Mouse (Mus musculus): ENCODE results near the gene Tex13a. TPM values are rescaled to one million over a fixed set of nuclear protein-coding genes. Genes with fewer than 3 reads are reported as not detected.
A peak's percentile ranks its signal among the peaks of the same experiment; 100 is the strongest.

Tex13a gene
- polyA plus RNA-seq (2015; fragmentation: Nextera tagmentation; extraction: Ambion mirVana), result not detected in 2 replicates

DNA sequence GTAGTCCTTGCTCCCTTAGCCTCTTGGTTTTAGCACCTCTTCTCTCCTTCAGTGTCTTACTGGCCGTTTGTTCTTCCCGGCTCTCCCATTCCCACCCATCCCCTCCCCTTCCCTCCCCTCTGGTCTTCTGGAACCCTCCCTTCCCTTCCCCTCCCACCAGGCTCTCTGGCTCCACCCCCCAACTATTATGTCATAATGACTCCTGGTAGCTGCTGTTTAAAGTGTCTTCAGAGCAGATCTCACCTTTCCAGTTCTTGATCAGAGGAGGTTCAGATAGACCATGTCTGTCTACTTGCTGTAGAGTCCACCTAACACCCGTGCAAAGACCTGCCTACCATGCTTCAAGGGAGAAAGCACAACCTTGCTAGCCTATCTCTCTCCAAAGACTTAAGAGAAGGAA lies at the start of gene Tex13a:
Gene Tex13a, minus strand, starts transcription at position 101 of the 400 bp plus-strand sequence.
- H3K9ac ChIP-seq (ENCODE audit: low read depth, low read length), result no peak within 1 kb of the TSS
- 76% methylated on average over 3 of the region's 3 CpGs for WGBS

DNA sequence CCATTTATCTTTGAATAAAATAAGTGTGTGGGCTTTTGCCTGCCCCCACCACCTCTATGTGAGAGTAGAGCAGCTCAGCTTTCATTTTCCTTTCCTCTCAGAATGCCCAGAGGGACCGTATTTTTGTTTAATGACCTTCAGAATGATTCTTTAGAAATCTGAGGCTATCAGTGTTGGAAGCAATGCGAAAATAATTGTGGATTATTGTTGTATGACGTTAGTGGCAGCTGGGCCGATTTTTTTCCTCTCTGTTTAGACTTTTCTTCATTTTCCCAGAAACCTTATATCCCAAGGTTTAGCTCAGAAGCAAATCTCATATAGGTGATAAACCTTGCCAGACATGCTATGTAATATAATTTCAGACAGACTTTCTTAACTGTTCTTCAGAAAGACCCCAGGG lies 25.2 kb upstream of the Tex13a start:
- H3K4me1 ChIP-seq (replicated peaks; ENCODE audit: control insufficient read depth, insufficient read depth, low read length), result no peaks in the 10 kb centered on the region
- no peak overlapping the region for H3K27ac ChIP-seq (ENCODE audit: low read depth, low read length)
- ATAC-seq, result no peak
- H3K9me3 ChIP-seq (ENCODE audit: control insufficient read depth), result no peaks in the 10 kb centered on the region
- no peak overlapping the region for H3K4me2 ChIP-seq (replicated peaks; ENCODE audit: low read depth)
- no peak overlapping the region for H3K9ac ChIP-seq (ENCODE audit: low read depth, low read length)
- no peaks in the 10 kb centered on the region for H3K27me3 ChIP-seq (replicated peaks; ENCODE audit: control insufficient read depth, insufficient read depth, low read length)
- 67% methylated on average over 4 of the region's 4 CpGs for WGBS
- no peak for TF ChIP-seq CTCF (IDR thresholded peaks at IDR 0.05; ENCODE audit: low read depth)
- no peaks in the 10 kb centered on the region for H3K36me3 ChIP-seq (ENCODE audit: control insufficient read depth, insufficient read depth)
- no peak overlapping the region for H3K4me3 ChIP-seq (ENCODE audit: low read depth, low read length)

More for the DNA sequence above, at the start of gene Tex13a:
- no peaks in the 10 kb centered on the region for H3K36me3 ChIP-seq (ENCODE audit: control insufficient read depth, insufficient read depth)
- H3K9me3 ChIP-seq (ENCODE audit: control insufficient read depth), result no peaks in the 10 kb centered on the region
- ATAC-seq, result no peak
- no peak within 1 kb of the TSS for H3K4me3 ChIP-seq (ENCODE audit: low read depth, low read length)
- H3K4me2 ChIP-seq (replicated peaks; ENCODE audit: low read depth), result no peak within 1 kb of the TSS
- no peaks in the 10 kb centered on the region for H3K4me1 ChIP-seq (replicated peaks; ENCODE audit: control insufficient read depth, insufficient read depth, low read length)
- no peak within 1 kb of the TSS for H3K27ac ChIP-seq (ENCODE audit: low read depth, low read length)
- no peaks in the 10 kb centered on the region for H3K27me3 ChIP-seq (replicated peaks; ENCODE audit: control insufficient read depth, insufficient read depth, low read length)
- no peak for TF ChIP-seq CTCF (IDR thresholded peaks at IDR 0.05; ENCODE audit: low read depth)

DNA sequence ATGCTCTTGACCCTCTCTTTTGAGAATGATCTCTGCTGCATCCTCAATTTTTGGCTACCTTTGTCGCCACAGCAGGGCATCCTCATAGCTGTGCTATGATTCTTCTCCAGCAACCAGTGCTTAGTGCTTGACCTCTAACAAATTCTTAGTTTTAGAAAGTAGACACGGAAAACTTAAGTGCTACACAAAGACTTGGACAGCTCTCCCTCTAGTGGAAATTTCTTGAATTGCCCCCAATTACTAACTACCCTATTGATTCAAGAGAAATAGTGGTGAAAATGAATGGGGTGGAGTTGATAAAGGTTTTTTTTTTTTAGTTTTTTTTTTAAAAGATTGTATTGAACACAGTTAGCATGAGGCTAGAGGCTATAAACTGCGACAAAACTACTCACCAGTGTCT lies 39.2 kb downstream of the Tex13a start:
- no peaks in the 10 kb centered on the region for H3K36me3 ChIP-seq (ENCODE audit: control insufficient read depth, insufficient read depth)
- H3K4me1 ChIP-seq (replicated peaks; ENCODE audit: control insufficient read depth, insufficient read depth, low read length), result no peaks in the 10 kb centered on the region
- TF ChIP-seq CTCF (IDR thresholded peaks at IDR 0.05; ENCODE audit: low read depth), result peak; percentile 62
- H3K4me2 ChIP-seq (replicated peaks; ENCODE audit: low read depth), result no peak overlapping the region
- 19% methylated on average over 3 of the region's 3 CpGs for WGBS
- no peaks in the 10 kb centered on the region for H3K9me3 ChIP-seq (ENCODE audit: control insufficient read depth)
- ATAC-seq, result no peak
- H3K9ac ChIP-seq (ENCODE audit: low read depth, low read length), result no peak overlapping the region
- H3K4me3 ChIP-seq (ENCODE audit: low read depth, low read length), result no peak overlapping the region
- H3K27ac ChIP-seq (ENCODE audit: low read depth, low read length), result no peak overlapping the region
- H3K27me3 ChIP-seq (replicated peaks; ENCODE audit: control insufficient read depth, insufficient read depth, low read length), result no peaks in the 10 kb centered on the region
